Comparison of ENCODE assay signal across 15 mouse cellular contexts in genomic region chr4:120856376-120856775, GRCm38 (mm10). TPM values are rescaled to one million over a fixed set of nuclear protein-coding genes. Genes with fewer than 3 reads are reported as not detected.
DNase-seq lines count a peak whose midpoint lies in the region; ATAC-seq and TF ChIP-seq lines count a peak whose summit lies in the region.
"Had no signal": no experiment of that assay in that cellular context is flagged by ENCODE, and none has a peak within 500 bp of the region (broad histone marks: within the 10 kb centered on the region; RNA-seq: fewer than 3 reads in every experiment).

No protein-coding gene starts in this region.

- H3K4me2 ChIP-seq in midbrain, embryonic 11.5 days = no peak overlapping the region
- H3K4me2 ChIP-seq in midbrain, embryonic 13.5 days (replicated peaks) = peak overlapping the region; percentile 85
- H3K4me2 ChIP-seq in lung, postnatal 0 days (replicated peaks; ENCODE audit: low read depth, low read length) = no peak overlapping the region

- TF ChIP-seq EP300 in lung, postnatal 0 days (IDR thresholded peaks at IDR 0.05) = no peak

- no peaks in the 10 kb centered on the region for H3K36me3 ChIP-seq in midbrain, embryonic 11.5 days (ENCODE audit: control insufficient read depth, insufficient read depth, low read length)
- H3K36me3 ChIP-seq in midbrain, embryonic 10.5 days = no peaks in the 10 kb centered on the region
- no peaks in the 10 kb centered on the region for H3K36me3 ChIP-seq in midbrain, embryonic 13.5 days
- no peaks in the 10 kb centered on the region for H3K36me3 ChIP-seq in lung, postnatal 0 days (ENCODE audit: insufficient read depth, low read length)

- TF ChIP-seq CTCF in olfactory bulb, adult 2 months (IDR thresholded peaks at IDR 0.05; ENCODE audit: insufficient read depth, low read depth, low read length) = no peak
- no peak for TF ChIP-seq CTCF in lung, postnatal 0 days (IDR thresholded peaks at IDR 0.05)

- no peak overlapping the region for H3K9ac ChIP-seq in midbrain, embryonic 11.5 days (ENCODE audit: low read length)
- no peak overlapping the region for H3K9ac ChIP-seq in midbrain, embryonic 13.5 days (replicated peaks)
- no peak overlapping the region for H3K9ac ChIP-seq in lung, postnatal 0 days (replicated peaks; ENCODE audit: low read depth)
- H3K9ac ChIP-seq: liver, embryonic 14.5 days had no signal

- no peak overlapping the region for H3K4me3 ChIP-seq in midbrain, embryonic 11.5 days (ENCODE audit: low read depth, low read length)
- H3K4me3 ChIP-seq in midbrain, embryonic 10.5 days = no peak overlapping the region
- peak overlapping the region; percentile 65; the same call in 1 of the 2 replicates for H3K4me3 ChIP-seq in midbrain, embryonic 13.5 days (replicated peaks)
- H3K4me3 ChIP-seq in olfactory bulb, adult 2 months (ENCODE audit: insufficient read depth, low read depth, low read length) = peak overlapping the region; percentile 33
- no peak overlapping the region for H3K4me3 ChIP-seq in lung, postnatal 0 days (ENCODE audit: low read depth, low read length)
- H3K4me3 ChIP-seq: erythroblast, embryonic 14.5 days; heart, adult 2 months had no signal

- ATAC-seq in cerebellum, adult (ENCODE audit: insufficient number of reproducible peaks, low FRiP score, low TSS enrichment) = no peak
- no peak for ATAC-seq in midbrain, embryonic 11.5 days (ENCODE audit: low FRiP score)
- 0 out of 2 replicates have a peak, but pooled peaks have one; percentile 5 for ATAC-seq in midbrain, embryonic 13.5 days
- no peak for ATAC-seq in lung, postnatal 0 days
- no peak for ATAC-seq in monocyte, adult 5-6 weeks (replicated peaks; ENCODE audit: insufficient number of reproducible peaks, low FRiP score, low TSS enrichment, poor library complexity, severe bottlenecking)

- TF ChIP-seq POLR2A in olfactory bulb, adult 2 months (IDR thresholded peaks at IDR 0.05; ENCODE audit: insufficient read depth, low read depth, low read length) = no peak

- H3K27ac ChIP-seq in midbrain, embryonic 11.5 days (ENCODE audit: low read depth, low read length) = no peak overlapping the region
- no peak overlapping the region for H3K27ac ChIP-seq in midbrain, embryonic 10.5 days (replicated peaks)
- H3K27ac ChIP-seq in midbrain, embryonic 13.5 days = no peak overlapping the region
- no peak overlapping the region for H3K27ac ChIP-seq in olfactory bulb, adult 2 months (ENCODE audit: insufficient read depth, low read depth, low read length)
- H3K27ac ChIP-seq in lung, postnatal 0 days (ENCODE audit: low read length) = no peak overlapping the region
- H3K27ac ChIP-seq: heart, adult 2 months; liver, embryonic 14.5 days had no signal

- peak; percentile 57 to 62 for DNase-seq in cerebellum, postnatal 25 days
- peak; percentile 87 for DNase-seq in midbrain, embryonic 11.5 days (ENCODE audit: low spot score, missing footprints)
- DNase-seq in midbrain, embryonic 10.5 days (ENCODE audit: low spot score) = no peak
- DNase-seq in lung, postnatal 0 days (ENCODE audit: low spot score) = no peak
- DNase-seq: cerebellum, adult 11 months; heart, adult 2 months; heart, postnatal 10 days; lung, postnatal 10 days had no signal

- H3K9me3 ChIP-seq in midbrain, embryonic 11.5 days (ENCODE audit: control insufficient read depth, low read length) = no peaks in the 10 kb centered on the region
- no peaks in the 10 kb centered on the region for H3K9me3 ChIP-seq in midbrain, embryonic 10.5 days (replicated peaks)
- no peaks in the 10 kb centered on the region for H3K9me3 ChIP-seq in midbrain, embryonic 13.5 days
- no peaks in the 10 kb centered on the region for H3K9me3 ChIP-seq in lung, postnatal 0 days (ENCODE audit: low read length)

- H3K4me1 ChIP-seq in midbrain, embryonic 11.5 days (ENCODE audit: control insufficient read depth, insufficient read depth, low read length) = peaks cover 9% of the 10 kb centered on the region
- H3K4me1 ChIP-seq in midbrain, embryonic 10.5 days = peaks cover 31% of the 10 kb centered on the region
- H3K4me1 ChIP-seq in midbrain, embryonic 13.5 days (replicated peaks) = peaks cover 21% of the 10 kb centered on the region
- peaks cover 24% of the 10 kb centered on the region for H3K4me1 ChIP-seq in olfactory bulb, adult 2 months (ENCODE audit: control insufficient read depth, insufficient read depth, low read length)
- no peaks in the 10 kb centered on the region for H3K4me1 ChIP-seq in lung, postnatal 0 days (ENCODE audit: insufficient read depth, low read depth, low read length)

- 47% methylated on average over 5 of the region's 5 CpGs for WGBS in midbrain, embryonic 11.5 days
- 49% methylated on average over 5 of the region's 5 CpGs for WGBS in midbrain, embryonic 10.5 days
- WGBS in midbrain, embryonic 13.5 days = 38% methylated on average over 5 of the region's 5 CpGs
- 36% methylated on average over 5 of the region's 5 CpGs for whole genome bisulfite sequencing in olfactory bulb, adult 2 months
- WGBS in lung, postnatal 0 days = 45% methylated on average over 5 of the region's 5 CpGs

- peaks cover 5% of the 10 kb centered on the region for H3K27me3 ChIP-seq in midbrain, embryonic 11.5 days (ENCODE audit: control insufficient read depth, insufficient read depth, low read length)
- peaks cover 64% of the 10 kb centered on the region for H3K27me3 ChIP-seq in midbrain, embryonic 10.5 days (ENCODE audit: low read depth, poor library complexity, severe bottlenecking)
- H3K27me3 ChIP-seq in midbrain, embryonic 13.5 days = peaks cover 33% of the 10 kb centered on the region
- H3K27me3 ChIP-seq in lung, postnatal 0 days (replicated peaks; ENCODE audit: insufficient read depth, low read length) = 0 out of 2 replicates have a peak, but pooled peaks cover 9% of the 10 kb centered on the region

RNA-seq across cellular contexts. Expression of gene Rims3, which starts 1.8 kb away (rescaled TPM):
- 3.4 and 3.5 TPM in 2 replicates for polyA plus RNA-seq in midbrain, embryonic 11.5 days (2014; fragmentation: Nextera tagmentation; extraction: Ambion mirVana)
- polyA plus RNA-seq in midbrain, embryonic 10.5 days (2016; fragmentation: Nextera tagmentation; extraction: Ambion mirVana) = 3.8 and 5.4 TPM in 2 replicates
- polyA plus RNA-seq in midbrain, embryonic 13.5 days (2015; fragmentation: Nextera tagmentation; extraction: Ambion mirVana) = 9.8 and 11.0 TPM in 2 replicates
- not detected in 2 replicates for polyA plus RNA-seq in olfactory bulb, adult 2 months (2012; ENCODE audit: insufficient read depth, insufficient read length, low replicate concordance, missing spikeins)
- 0.21 and 0.26 TPM in 2 replicates for polyA plus RNA-seq in lung, postnatal 0 days (2015; fragmentation: Nextera tagmentation; extraction: Ambion mirVana)
- total RNA-seq in monocyte, adult 5-6 weeks (2017) = 1.7 to 2.9 TPM (median 1.7 TPM) in 3 replicates
- total RNA-seq: megakaryocyte-erythroid progenitor cell, adult 5-6 weeks had no signal

RNA-seq across cellular contexts. Expression of gene Nfyc, which starts 25.0 kb away (rescaled TPM):
- polyA plus RNA-seq in midbrain, embryonic 11.5 days (2014; fragmentation: Nextera tagmentation; extraction: Ambion mirVana) = 117 and 118 TPM in 2 replicates
- 123 and 127 TPM in 2 replicates for polyA plus RNA-seq in midbrain, embryonic 10.5 days (2016; fragmentation: Nextera tagmentation; extraction: Ambion mirVana)
- 87.1 and 88.8 TPM in 2 replicates for polyA plus RNA-seq in midbrain, embryonic 13.5 days (2015; fragmentation: Nextera tagmentation; extraction: Ambion mirVana)
- polyA plus RNA-seq in olfactory bulb, adult 2 months (2012; ENCODE audit: insufficient read depth, insufficient read length, low replicate concordance, missing spikeins) = not detected in 2 replicates
- polyA plus RNA-seq in lung, postnatal 0 days (2015; fragmentation: Nextera tagmentation; extraction: Ambion mirVana) = 53.7 and 54.5 TPM in 2 replicates
- 46.7 to 97.0 TPM (median 77.6 TPM) in 3 replicates for total RNA-seq in monocyte, adult 5-6 weeks (2017)

Comparison
In these comparisons a context has a peak if more than half of its experiments do, and no peak if none do; other contexts are left out.
1. DNase-seq: peak in cerebellum, postnatal 25 days (2 of 2) and midbrain, embryonic 11.5 days (single experiment); none in midbrain, embryonic 10.5 days (single experiment) and lung, postnatal 0 days (single experiment).
2. H3K4me3 ChIP-seq: peak in midbrain, embryonic 13.5 days (single experiment) and olfactory bulb, adult 2 months (single experiment); none in midbrain, embryonic 11.5 days (single experiment), midbrain, embryonic 10.5 days (single experiment) and lung, postnatal 0 days (single experiment).
3. RNA of gene Nfyc, which starts 25.0 kb away (polyA plus RNA-seq): 123 to 127 TPM in midbrain, embryonic 10.5 days, 117 to 118 TPM in midbrain, embryonic 11.5 days, 87.1 to 88.8 TPM in midbrain, embryonic 13.5 days and 53.7 to 54.5 TPM in lung, postnatal 0 days; not detected in olfactory bulb, adult 2 months; every median in the first group is over 10 times any median in the second.